Mouse (Mus musculus): ENCODE data around the gene Krtap3-1. TPM values are rescaled to one million over a fixed set of nuclear protein-coding genes. Genes with fewer than 3 reads are reported as not detected.
"Not testable (repeated sequence)": the region's sequence is repeated elsewhere in the genome, so short reads cannot be mapped to it uniquely, and the experiment has no call there.

The Krtap3-1 gene
- not detected in 3 replicates for total RNA-seq (2017)

GRCm38 (mm10) chr11:99566530-99566929 is at the start of gene Krtap3-1:
TSS of gene Krtap3-1 (minus strand) at chr11:99566630.
- no peak for ATAC-seq (replicated peaks; ENCODE audit: insufficient number of reproducible peaks, low FRiP score, low TSS enrichment, poor library complexity, severe bottlenecking)

- no peak for ATAC-seq (replicated peaks; ENCODE audit: insufficient number of reproducible peaks, low FRiP score, low TSS enrichment, poor library complexity, severe bottlenecking)
These were observed 48.5 kb upstream of the Krtap3-1 start, which contains the start of gene Krtap2-4 for GRCm38 (mm10) chr11:99614796-99615363. TSS of gene Krtap2-4 (minus strand) at chr11:99614846.

- not testable (repeated sequence) for ATAC-seq (replicated peaks; ENCODE audit: insufficient number of reproducible peaks, low FRiP score, low TSS enrichment, poor library complexity, severe bottlenecking)
These were observed 43.7 kb upstream of the Krtap3-1 start, which contains the start of gene Gm11937 for GRCm38 (mm10) chr11:99610089-99610488. TSS of gene Gm11937 (minus strand) at chr11:99610189.

- no peak for ATAC-seq (replicated peaks; ENCODE audit: insufficient number of reproducible peaks, low FRiP score, low TSS enrichment, poor library complexity, severe bottlenecking)
These were observed 42.7 kb upstream of the Krtap3-1 start for GRCm38 (mm10) chr11:99609126-99609525.

- ATAC-seq (replicated peaks; ENCODE audit: insufficient number of reproducible peaks, low FRiP score, low TSS enrichment, poor library complexity, severe bottlenecking) = not testable (repeated sequence)
These were observed 36.8 kb upstream of the Krtap3-1 start, which contains the start of gene Gm11938 for GRCm38 (mm10) chr11:99603208-99603607. TSS of gene Gm11938 (minus strand) at chr11:99603308.

- not testable (repeated sequence) for ATAC-seq (replicated peaks; ENCODE audit: insufficient number of reproducible peaks, low FRiP score, low TSS enrichment, poor library complexity, severe bottlenecking)
These were observed 31.3 kb upstream of the Krtap3-1 start, which contains the start of gene Krtap9-3 for GRCm38 (mm10) chr11:99597742-99598141. TSS of gene Krtap9-3 (minus strand) at chr11:99598105.

- no peak for ATAC-seq (replicated peaks; ENCODE audit: insufficient number of reproducible peaks, low FRiP score, low TSS enrichment, poor library complexity, severe bottlenecking)
These were observed 24.6 kb upstream of the Krtap3-1 start, which contains the start of gene Krtap1-3 for GRCm38 (mm10) chr11:99590981-99591380. TSS of gene Krtap1-3 (minus strand) at chr11:99591339.

- ATAC-seq (replicated peaks; ENCODE audit: insufficient number of reproducible peaks, low FRiP score, low TSS enrichment, poor library complexity, severe bottlenecking) = no peak
These were observed 18.7 kb upstream of the Krtap3-1 start for GRCm38 (mm10) chr11:99585096-99585495.

GRCm38 (mm10) chr11:99583245-99583704 is 16.8 kb upstream of the Krtap3-1 start, which contains the start of gene Krtap1-4:
TSS of gene Krtap1-4 (minus strand) at chr11:99583654.
- no peak for ATAC-seq (replicated peaks; ENCODE audit: insufficient number of reproducible peaks, low FRiP score, low TSS enrichment, poor library complexity, severe bottlenecking)

GRCm38 (mm10) chr11:99581564-99581963 is 15.1 kb upstream of the Krtap3-1 start:
- ATAC-seq (replicated peaks; ENCODE audit: insufficient number of reproducible peaks, low FRiP score, low TSS enrichment, poor library complexity, severe bottlenecking) = no peak

GRCm38 (mm10) chr11:99581051-99581450 is 14.6 kb upstream of the Krtap3-1 start:
- no peak for ATAC-seq (replicated peaks; ENCODE audit: insufficient number of reproducible peaks, low FRiP score, low TSS enrichment, poor library complexity, severe bottlenecking)

- ATAC-seq (replicated peaks; ENCODE audit: insufficient number of reproducible peaks, low FRiP score, low TSS enrichment, poor library complexity, severe bottlenecking) = no peak
These were observed 14.2 kb upstream of the Krtap3-1 start, which contains the start of gene Krtap1-5 for GRCm38 (mm10) chr11:99580636-99581035. TSS of gene Krtap1-5 (minus strand) at chr11:99581016.

GRCm38 (mm10) chr11:99574106-99574505 is 7.7 kb upstream of the Krtap3-1 start:
- ATAC-seq (replicated peaks; ENCODE audit: insufficient number of reproducible peaks, low FRiP score, low TSS enrichment, poor library complexity, severe bottlenecking) = no peak

GRCm38 (mm10) chr11:99573164-99573563 is 6.7 kb upstream of the Krtap3-1 start:
- no peak for ATAC-seq (replicated peaks; ENCODE audit: insufficient number of reproducible peaks, low FRiP score, low TSS enrichment, poor library complexity, severe bottlenecking)

GRCm38 (mm10) chr11:99562580-99562979 is 3.9 kb downstream of the Krtap3-1 start:
- no peak for ATAC-seq (replicated peaks; ENCODE audit: insufficient number of reproducible peaks, low FRiP score, low TSS enrichment, poor library complexity, severe bottlenecking)

- no peak for ATAC-seq (replicated peaks; ENCODE audit: insufficient number of reproducible peaks, low FRiP score, low TSS enrichment, poor library complexity, severe bottlenecking)
These were observed 7.1 kb downstream of the Krtap3-1 start, which contains the start of gene Gm11939 for GRCm38 (mm10) chr11:99559366-99559765. TSS of gene Gm11939 (minus strand) at chr11:99559466.

GRCm38 (mm10) chr11:99557976-99558745 is 8.3 kb downstream of the Krtap3-1 start:
- ATAC-seq (replicated peaks; ENCODE audit: insufficient number of reproducible peaks, low FRiP score, low TSS enrichment, poor library complexity, severe bottlenecking) = no peak

GRCm38 (mm10) chr11:99556753-99557152 is 9.7 kb downstream of the Krtap3-1 start, which contains the start of gene Krtap3-2:
TSS of gene Krtap3-2 (minus strand) at chr11:99556853.
- no peak for ATAC-seq (replicated peaks; ENCODE audit: insufficient number of reproducible peaks, low FRiP score, low TSS enrichment, poor library complexity, severe bottlenecking)

GRCm38 (mm10) chr11:99556195-99556594 is 10.2 kb downstream of the Krtap3-1 start:
- ATAC-seq (replicated peaks; ENCODE audit: insufficient number of reproducible peaks, low FRiP score, low TSS enrichment, poor library complexity, severe bottlenecking) = no peak
